Mouse (Mus musculus) heart, postnatal 36 days (tissue): ENCODE data around the gene Trpv4. TPM values are rescaled to one million over a fixed set of nuclear protein-coding genes. Genes with fewer than 3 reads are reported as not detected.

Source experiments
- DNase-seq, 2 experiments: peaks; one replicate each; pipeline ENCODE4 v3.0.0; 2021 to 2022
- intact Hi-C: fragments of 180-260 bp; cut with DNase I; formaldehyde crosslinking; loops from one replicate; pipeline ENCODE4 v1.15.1; 2025
- total RNA-seq, 2 experiments: library from RNA; stranded (reverse); gene quantifications; 2 replicates each; pipeline ENCODE4 v1.2.3; 2021

Gene Trpv4
- total RNA-seq, 2 experiments from 2014 or later, result 2.6 to 7.0 TPM

- intact Hi-C loops, result no loop called here
- DNase-seq, result no peak
Observed at GRCm38 (mm10) chr5:114593949-114594348, 64.3 kb downstream of the Trpv4 start.

GRCm38 (mm10) chr5:114593161-114593821, 64.9 kb downstream of the Trpv4 start:
- intact Hi-C loops, result no loop called here
- no peak for DNase-seq

- intact Hi-C loops, result no loop called here
- DNase-seq, result no peak
Observed at GRCm38 (mm10) chr5:114592463-114593160, 65.6 kb downstream of the Trpv4 start.

- intact Hi-C loops, result no loop called here
- no peak for DNase-seq
Observed at GRCm38 (mm10) chr5:114591151-114591561, 67.1 kb downstream of the Trpv4 start.

- DNase-seq, result no peak
- intact Hi-C loops, result no loop called here
Observed at GRCm38 (mm10) chr5:114590043-114590913, 67.9 kb downstream of the Trpv4 start.

GRCm38 (mm10) chr5:114589454-114589853, 68.8 kb downstream of the Trpv4 start:
- no peak for DNase-seq
- intact Hi-C loops, result no loop called here

GRCm38 (mm10) chr5:114589026-114589425, 69.2 kb downstream of the Trpv4 start:
- intact Hi-C loops, result no loop called here
- DNase-seq, result no peak

GRCm38 (mm10) chr5:114588416-114588815, 69.8 kb downstream of the Trpv4 start:
- no peak for DNase-seq
- intact Hi-C loops, result no loop called here

- intact Hi-C loops, result no loop called here
- peak in 1 of 2 experiments; percentile 59 for DNase-seq
Observed at GRCm38 (mm10) chr5:114587908-114588307, 70.3 kb downstream of the Trpv4 start.

- no peak for DNase-seq
- intact Hi-C loops, result no loop called here
Observed at GRCm38 (mm10) chr5:114585682-114586081, 72.5 kb downstream of the Trpv4 start.

GRCm38 (mm10) chr5:114584293-114585104, 73.7 kb downstream of the Trpv4 start:
- no peak for DNase-seq
- intact Hi-C loops, result no loop called here

- intact Hi-C loops, result no loop called here
- DNase-seq, result no peak
Observed at GRCm38 (mm10) chr5:114583490-114584175, 74.6 kb downstream of the Trpv4 start.

- intact Hi-C loops, result no loop called here
Observed at GRCm38 (mm10) chr5:114583046-114583445, 75.2 kb downstream of the Trpv4 start.

GRCm38 (mm10) chr5:114581486-114581885, 76.7 kb downstream of the Trpv4 start:
- DNase-seq, result peak in 1 of 2 experiments; percentile 28
- intact Hi-C loops, result no loop called here

More at GRCm38 (mm10) chr5:114583046-114583445, 75.2 kb downstream of the Trpv4 start:
- DNase-seq, result no peak

GRCm38 (mm10) chr5:114579714-114580357, 78.4 kb downstream of the Trpv4 start:
- intact Hi-C loops, result no loop called here
- DNase-seq, result no peak

GRCm38 (mm10) chr5:114578361-114578760, 79.9 kb downstream of the Trpv4 start:
- intact Hi-C loops, result no loop called here
- DNase-seq, result no peak

GRCm38 (mm10) chr5:114575986-114576605, 82.1 kb downstream of the Trpv4 start:
- DNase-seq, result no peak
- intact Hi-C loops, result no loop called here

GRCm38 (mm10) chr5:114575530-114575929, 82.7 kb downstream of the Trpv4 start:
- intact Hi-C loops, result no loop called here
- peak in 1 of 2 experiments; percentile 51 for DNase-seq

GRCm38 (mm10) chr5:114575010-114575409, 83.2 kb downstream of the Trpv4 start:
- no peak for DNase-seq
- intact Hi-C loops, result no loop called here
